Mouse (Mus musculus): ENCODE measurements around the gene Oas1f.

DNA sequence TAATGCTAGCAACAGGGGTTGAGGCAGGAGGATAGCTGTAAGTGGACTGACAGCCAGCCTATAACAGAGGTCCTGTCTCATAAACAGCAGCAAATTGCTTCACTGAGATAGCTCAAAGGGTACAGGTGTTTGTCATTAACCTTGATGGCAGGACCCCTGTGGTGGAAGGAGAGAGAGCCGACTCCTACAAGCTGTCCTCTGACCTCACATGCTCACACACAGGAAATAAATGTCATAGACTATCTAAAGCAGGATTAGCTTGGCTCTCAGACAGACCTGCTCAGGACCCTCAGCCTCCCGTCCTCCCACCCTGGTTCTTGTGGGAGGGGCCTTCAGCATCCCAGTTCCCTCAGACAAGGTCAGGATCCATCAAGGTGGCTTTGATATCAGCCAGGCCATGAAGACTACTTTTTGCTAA, 45.1 kb downstream of the Oas1f start:
- TF ChIP-seq POLR2A (IDR thresholded peaks at IDR 0.05; ENCODE audit: insufficient read depth, low read depth, low read length) (no peak), CTCF (IDR thresholded peaks at IDR 0.05; ENCODE audit: insufficient read depth, low read depth, low read length) (no peak)
